Mouse (Mus musculus) kidney, postnatal 0 days (tissue): ENCODE measurements around the gene 9830107B12Rik. TPM values are rescaled to one million over a fixed set of nuclear protein-coding genes. Genes with fewer than 3 reads are reported as not detected.

Experiments used
- ATAC-seq: fragments of 200-750 bp; cut with Nextera tagmentation; replicated peaks from 2 replicates; pipeline ENCODE4 v1.8.0; 2017; ENCODE audit warnings: low read depth, moderate number of reproducible peaks, moderate TSS enrichment, moderate library complexity; ENCODE audit not compliant: low FRiP score
- DNase-seq: peaks from one replicate; pipeline ENCODE4 v3.0.0-alpha.2; 2016; ENCODE audit warnings: low spot score
- H3K27ac ChIP-seq: fragments of 300-500 bp; sonication (generic); 2 replicates; pipeline ENCODE4 v1.5.1; 2014; ENCODE audit warnings: mild to moderate bottlenecking
- H3K27me3 ChIP-seq: fragments of 300-500 bp; sonication (generic); 2 replicates; pipeline ENCODE4 v1.6.1; 2014; ENCODE audit warnings: low read length, mixed read lengths; ENCODE audit not compliant: insufficient read depth
- H3K36me3 ChIP-seq: fragments of 300-500 bp; sonication (generic); 2 replicates; pipeline ENCODE4 v1.6.1; 2014; ENCODE audit warnings: low read length, mixed read lengths; ENCODE audit not compliant: insufficient read depth
- H3K4me1 ChIP-seq: fragments of 300-500 bp; sonication (generic); replicated peaks from 2 replicates; pipeline ENCODE4 v1.6.1; 2014; ENCODE audit warnings: antibody characterized with exemption, low read length, mixed read lengths; ENCODE audit not compliant: insufficient read depth
- H3K4me2 ChIP-seq: fragments of 300-500 bp; sonication (generic); 2 replicates; pipeline ENCODE4 v1.6.1; 2014; ENCODE audit warnings: mild to moderate bottlenecking, low read length, moderate library complexity, mixed read lengths
- H3K4me3 ChIP-seq: fragments of 300-500 bp; sonication (generic); replicated peaks from 2 replicates; pipeline ENCODE4 v1.5.1; 2014; ENCODE audit warnings: low read depth, low read length
- H3K9ac ChIP-seq: fragments of 300-500 bp; sonication (generic); 2 replicates; pipeline ENCODE4 v1.6.1; 2014; ENCODE audit warnings: low read depth, low read length
- H3K9me3 ChIP-seq: fragments of 300-500 bp; sonication (generic); replicated peaks from 2 replicates; pipeline ENCODE4 v1.6.1; 2016; ENCODE audit warnings: low read length, inconsistent platforms, mixed read lengths
- CTCF ChIP-seq: IDR thresholded peaks from 2 replicates; pipeline ENCODE4 v1.5.1; 2016; ENCODE audit warnings: antibody characterized with exemption, low read depth, mild to moderate bottlenecking, moderate library complexity
- WGBS: fragments of 180-500 bp; shearing (Covaris S2); extraction: QIAGEN DNeasy Blood & Tissue Kit; methylation state at CpG from one replicate; pipeline ENCODE4 v1.1.7; 2014; 5-methylcytosine and 5-hydroxymethylcytosine counted together
- polyA plus RNA-seq: library from polyadenylated mRNA; unstranded; fragments of >200 nt; fragmentation: Nextera tagmentation; extraction: Ambion mirVana; gene quantifications from 2 replicates; pipeline ENCODE4 v1.2.1, GENCODE M21; 2015

Gene 9830107B12Rik
- polyA plus RNA-seq, 1 experiment from 2014 or later: not detected

- peak; percentile 83 for DNase-seq
- peak; percentile 94 for TF ChIP-seq CTCF
- H3K9ac ChIP-seq: no peak overlapping the region
- no peak overlapping the region for H3K4me3 ChIP-seq
- no peak overlapping the region for H3K4me2 ChIP-seq
- no peaks in the 10 kb centered on the region for H3K27me3 ChIP-seq
- WGBS: 19% methylated on average over 3 of the region's 3 CpGs
- H3K4me1 ChIP-seq: no peaks in the 10 kb centered on the region
- ATAC-seq: 0 out of 2 replicates have a peak, but pooled peaks have one; percentile 5
- H3K36me3 ChIP-seq: no peaks in the 10 kb centered on the region
- no peaks in the 10 kb centered on the region for H3K9me3 ChIP-seq
- no peak overlapping the region for H3K27ac ChIP-seq
These were observed 26.4 kb downstream of the 9830107B12Rik start for GRCm38 (mm10) chr17:48119656-48120055.

GRCm38 (mm10) chr17:48118570-48118969 lies 27.5 kb downstream of the 9830107B12Rik start:
- H3K9me3 ChIP-seq: no peaks in the 10 kb centered on the region
- H3K4me2 ChIP-seq: no peak overlapping the region
- TF ChIP-seq CTCF: no peak
- H3K4me1 ChIP-seq: no peaks in the 10 kb centered on the region
- ATAC-seq: no peak
- 83% methylated on average over 1 of the region's 1 CpGs for WGBS
- H3K27me3 ChIP-seq: no peaks in the 10 kb centered on the region
- no peak overlapping the region for H3K4me3 ChIP-seq
- H3K27ac ChIP-seq: no peak overlapping the region
- DNase-seq: no peak
- no peaks in the 10 kb centered on the region for H3K36me3 ChIP-seq
- no peak overlapping the region for H3K9ac ChIP-seq

GRCm38 (mm10) chr17:48110547-48111287 lies 35.4 kb downstream of the 9830107B12Rik start:
- ATAC-seq: no peak
- no peak overlapping the region for H3K4me3 ChIP-seq
- peak; percentile 27 for DNase-seq

GRCm38 (mm10) chr17:48108520-48108919 lies 37.5 kb downstream of the 9830107B12Rik start:
- H3K9ac ChIP-seq: no peak overlapping the region
- WGBS: 76% methylated on average over 3 of the region's 3 CpGs
- DNase-seq (no peak), ATAC-seq (no peak)
- no peaks in the 10 kb centered on the region for H3K36me3 ChIP-seq
- no peaks in the 10 kb centered on the region for H3K4me1 ChIP-seq
- H3K27me3 ChIP-seq: no peaks in the 10 kb centered on the region
- no peak overlapping the region for H3K4me3 ChIP-seq
- H3K4me2 ChIP-seq: no peak overlapping the region
- TF ChIP-seq CTCF: no peak
- no peaks in the 10 kb centered on the region for H3K9me3 ChIP-seq
- no peak overlapping the region for H3K27ac ChIP-seq

More at GRCm38 (mm10) chr17:48110547-48111287, 35.4 kb downstream of the 9830107B12Rik start:
- peak; percentile 74 for TF ChIP-seq CTCF
- Histone ChIP-seq H3K9me3 (no peaks in the 10 kb centered on the region), H3K27me3 (no peaks in the 10 kb centered on the region), H3K36me3 (no peaks in the 10 kb centered on the region), H3K4me1 (no peaks in the 10 kb centered on the region), H3K27ac (no peak overlapping the region), H3K9ac (no peak overlapping the region), H3K4me2 (no peak overlapping the region)
- WGBS: 52% methylated on average over 8 of the region's 8 CpGs

- Histone ChIP-seq H3K9ac (no peak overlapping the region), H3K4me2 (no peak overlapping the region), H3K36me3 (no peaks in the 10 kb centered on the region), H3K27me3 (no peaks in the 10 kb centered on the region), H3K9me3 (no peaks in the 10 kb centered on the region), H3K4me3 (no peak overlapping the region), H3K27ac (no peak overlapping the region), H3K4me1 (no peaks in the 10 kb centered on the region)
- ATAC-seq (no peak), DNase-seq (no peak)
- TF ChIP-seq CTCF: no peak
- 56% methylated on average over 6 of the region's 6 CpGs for WGBS
These were observed 38.2 kb downstream of the 9830107B12Rik start for GRCm38 (mm10) chr17:48107862-48108261.

GRCm38 (mm10) chr17:48107333-48107732 lies 38.7 kb downstream of the 9830107B12Rik start:
- no peak for DNase-seq
- no peak for ATAC-seq
- H3K4me3 ChIP-seq: no peak overlapping the region
- no peaks in the 10 kb centered on the region for H3K4me1 ChIP-seq
- H3K27me3 ChIP-seq: no peaks in the 10 kb centered on the region
- H3K9me3 ChIP-seq: no peaks in the 10 kb centered on the region
- TF ChIP-seq CTCF: no peak
- WGBS: 47% methylated on average over 4 of the region's 4 CpGs
- H3K36me3 ChIP-seq: no peaks in the 10 kb centered on the region
- no peak overlapping the region for H3K4me2 ChIP-seq
- H3K9ac ChIP-seq: no peak overlapping the region
- H3K27ac ChIP-seq: no peak overlapping the region
